Mouse (Mus musculus) hindbrain, embryonic 11.5 days (tissue): ENCODE data around the gene Rad1. TPM values are rescaled to one million over a fixed set of nuclear protein-coding genes. Genes with fewer than 3 reads are reported as not detected.

Experiments used
- ATAC-seq: fragments of 200-750 bp; cut with Nextera tagmentation; 2 replicates; pipeline ENCODE4 v1.8.0; 2017; ENCODE audit warnings: mild to moderate bottlenecking, moderate TSS enrichment, moderate library complexity; ENCODE audit not compliant: low FRiP score
- DNase-seq: peaks from one replicate; pipeline ENCODE4 v3.0.0-alpha.2; 2015; ENCODE audit warnings: low spot score
- H3K27ac ChIP-seq: fragments of 300-500 bp; sonication (generic); 2 replicates; pipeline ENCODE4 v1.5.1; 2014; ENCODE audit warnings: mild to moderate bottlenecking, low read depth, low read length
- H3K27me3 ChIP-seq: fragments of 300-500 bp; sonication (generic); 2 replicates; pipeline ENCODE4 v1.6.1; 2014; ENCODE audit warnings: mild to moderate bottlenecking, low read length, moderate library complexity, mixed read lengths; ENCODE audit not compliant: control insufficient read depth, insufficient read depth
- H3K36me3 ChIP-seq: fragments of 300-500 bp; sonication (generic); 2 replicates; pipeline ENCODE4 v1.6.1; 2014; ENCODE audit warnings: mild to moderate bottlenecking, low read length, moderate library complexity, mixed read lengths; ENCODE audit not compliant: control insufficient read depth, insufficient read depth
- H3K4me1 ChIP-seq: fragments of 300-500 bp; sonication (generic); replicated peaks from 2 replicates; pipeline ENCODE4 v1.6.1; 2014; ENCODE audit warnings: low read length, mixed read lengths; ENCODE audit not compliant: control insufficient read depth, insufficient read depth
- H3K4me2 ChIP-seq: fragments of 300-500 bp; sonication (generic); replicated peaks from 2 replicates; pipeline ENCODE4 v1.6.1; 2014; ENCODE audit warnings: mild to moderate bottlenecking, low read depth, low read length
- H3K4me3 ChIP-seq: fragments of 300-500 bp; sonication (generic); 2 replicates; pipeline ENCODE4 v1.5.1; 2014; ENCODE audit warnings: low read depth, low read length
- H3K9ac ChIP-seq: fragments of 300-500 bp; sonication (generic); 2 replicates; pipeline ENCODE4 v1.6.1; 2014; ENCODE audit warnings: low read depth, low read length
- H3K9me3 ChIP-seq: fragments of 300-500 bp; sonication (generic); 2 replicates; pipeline ENCODE4 v1.6.1; 2016; ENCODE audit warnings: low read length; ENCODE audit not compliant: control insufficient read depth
- WGBS: fragments of 180-500 bp; shearing (Covaris S2); extraction: QIAGEN DNeasy Blood & Tissue Kit; methylation state at CpG from one replicate; pipeline ENCODE4 v1.1.7; 2014; 5-methylcytosine and 5-hydroxymethylcytosine counted together
- polyA plus RNA-seq: library from polyadenylated mRNA; unstranded; fragments of >200 nt; fragmentation: Nextera tagmentation; extraction: Ambion mirVana; gene quantifications from 2 replicates; pipeline ENCODE4 v1.2.1, GENCODE M21; 2014

The Rad1 gene
- 31.4 and 33.5 TPM in 2 replicates for polyA plus RNA-seq

GRCm38 (mm10) chr15:10485484-10486364, at the start of gene Rad1, which contains the start of gene Brix1:
TSS of gene Rad1 (plus strand) at chr15:10486018.
TSS of gene Brix1 (minus strand) at chr15:10485947.
- Histone ChIP-seq H3K9ac (peak within 1 kb of the TSS; percentile 72), H3K9me3 (no peaks in the 10 kb centered on the region), H3K4me3 (peak within 1 kb of the TSS; percentile 67), H3K4me1 (no peaks in the 10 kb centered on the region), H3K27me3 (no peaks in the 10 kb centered on the region), H3K27ac (peak within 1 kb of the TSS; percentile 12; the same call in 1 of the 2 replicates), H3K4me2 (peak within 1 kb of the TSS; percentile 61), H3K36me3 (no peaks in the 10 kb centered on the region)
- under 1% methylated on average over 58 of the region's 58 CpGs for WGBS
- peak; percentile 95 for DNase-seq
- peak; percentile 99 for ATAC-seq

GRCm38 (mm10) chr15:10436893-10437292, 48.9 kb upstream of the Rad1 start:
- H3K27me3 ChIP-seq: no peaks in the 10 kb centered on the region
- WGBS: 83% methylated on average over 1 of the region's 1 CpGs
- DNase-seq (no peak), ATAC-seq (no peak)
- no peaks in the 10 kb centered on the region for H3K36me3 ChIP-seq
- H3K4me3 ChIP-seq: no peak overlapping the region
- H3K9ac ChIP-seq: no peak overlapping the region
- no peaks in the 10 kb centered on the region for H3K4me1 ChIP-seq
- no peaks in the 10 kb centered on the region for H3K9me3 ChIP-seq
- no peak overlapping the region for H3K27ac ChIP-seq
- H3K4me2 ChIP-seq: no peak overlapping the region

GRCm38 (mm10) chr15:10439963-10440362, 45.9 kb upstream of the Rad1 start:
- Histone ChIP-seq H3K27ac (no peak overlapping the region), H3K9ac (no peak overlapping the region), H3K4me3 (no peak overlapping the region), H3K9me3 (no peaks in the 10 kb centered on the region), H3K36me3 (no peaks in the 10 kb centered on the region), H3K27me3 (no peaks in the 10 kb centered on the region), H3K4me2 (no peak overlapping the region), H3K4me1 (no peaks in the 10 kb centered on the region)
- DNase-seq (no peak), ATAC-seq (no peak)
- 80% methylated on average over 6 of the region's 6 CpGs for WGBS

GRCm38 (mm10) chr15:10441493-10441892, 44.3 kb upstream of the Rad1 start:
- DNase-seq: no peak
- ATAC-seq: no peak
- WGBS: 90% methylated on average over 9 of the region's 9 CpGs

GRCm38 (mm10) chr15:10442275-10442674, 43.5 kb upstream of the Rad1 start:
- no peak for DNase-seq
- Histone ChIP-seq H3K36me3 (no peaks in the 10 kb centered on the region), H3K9me3 (no peaks in the 10 kb centered on the region), H3K4me2 (no peak overlapping the region), H3K4me1 (no peaks in the 10 kb centered on the region), H3K9ac (no peak overlapping the region), H3K4me3 (no peak overlapping the region), H3K27ac (no peak overlapping the region), H3K27me3 (no peaks in the 10 kb centered on the region)
- ATAC-seq: no peak
- WGBS: 92% methylated on average over 1 of the region's 1 CpGs

More at GRCm38 (mm10) chr15:10441493-10441892, 44.3 kb upstream of the Rad1 start:
- H3K9ac ChIP-seq: no peak overlapping the region
- no peak overlapping the region for H3K4me3 ChIP-seq
- no peaks in the 10 kb centered on the region for H3K9me3 ChIP-seq
- H3K4me2 ChIP-seq: no peak overlapping the region
- no peaks in the 10 kb centered on the region for H3K27me3 ChIP-seq
- H3K27ac ChIP-seq: no peak overlapping the region
- H3K36me3 ChIP-seq: no peaks in the 10 kb centered on the region
- H3K4me1 ChIP-seq: no peaks in the 10 kb centered on the region

- H3K9me3 ChIP-seq: no peaks in the 10 kb centered on the region
- no peaks in the 10 kb centered on the region for H3K4me1 ChIP-seq
- H3K4me2 ChIP-seq: no peak overlapping the region
- WGBS: 94% methylated on average over 3 of the region's 3 CpGs
- H3K36me3 ChIP-seq: no peaks in the 10 kb centered on the region
- H3K4me3 ChIP-seq: no peak overlapping the region
- H3K9ac ChIP-seq: no peak overlapping the region
- ATAC-seq: no peak
- DNase-seq: no peak
- H3K27me3 ChIP-seq: no peaks in the 10 kb centered on the region
- no peak overlapping the region for H3K27ac ChIP-seq
Measured at GRCm38 (mm10) chr15:10447102-10447501, 38.7 kb upstream of the Rad1 start.

- ATAC-seq (no peak), DNase-seq (no peak)
- WGBS: 94% methylated on average over 12 of the region's 12 CpGs
- no peaks in the 10 kb centered on the region for H3K27me3 ChIP-seq
- H3K4me2 ChIP-seq: no peak overlapping the region
- no peak overlapping the region for H3K27ac ChIP-seq
- no peak overlapping the region for H3K9ac ChIP-seq
- H3K36me3 ChIP-seq: 0 out of 2 replicates have a peak, but pooled peaks cover 4% of the 10 kb centered on the region
- no peaks in the 10 kb centered on the region for H3K4me1 ChIP-seq
- H3K4me3 ChIP-seq: no peak overlapping the region
- no peaks in the 10 kb centered on the region for H3K9me3 ChIP-seq
Measured at GRCm38 (mm10) chr15:10460986-10461385, 24.8 kb upstream of the Rad1 start.

GRCm38 (mm10) chr15:10463555-10463954, 22.3 kb upstream of the Rad1 start:
- Histone ChIP-seq H3K36me3 (0 out of 2 replicates have a peak, but pooled peaks cover 4% of the 10 kb centered on the region), H3K9ac (no peak overlapping the region), H3K4me1 (no peaks in the 10 kb centered on the region), H3K4me2 (no peak overlapping the region), H3K9me3 (no peaks in the 10 kb centered on the region), H3K4me3 (no peak overlapping the region), H3K27me3 (no peaks in the 10 kb centered on the region), H3K27ac (no peak overlapping the region)
- no peak for ATAC-seq
- no peak for DNase-seq
- 90% methylated on average over 5 of the region's 5 CpGs for WGBS

GRCm38 (mm10) chr15:10464678-10465077, 21.1 kb upstream of the Rad1 start:
- DNase-seq: no peak
- Histone ChIP-seq H3K27ac (no peak overlapping the region), H3K4me2 (no peak overlapping the region), H3K9ac (no peak overlapping the region), H3K27me3 (no peaks in the 10 kb centered on the region), H3K9me3 (no peaks in the 10 kb centered on the region), H3K4me1 (no peaks in the 10 kb centered on the region), H3K36me3 (0 out of 2 replicates have a peak, but pooled peaks cover 4% of the 10 kb centered on the region), H3K4me3 (no peak overlapping the region)
- WGBS: 92% methylated on average over 3 of the region's 3 CpGs
- no peak for ATAC-seq
